Mouse (Mus musculus): ENCODE measurements around the gene Gon7. TPM values are rescaled to one million over a fixed set of nuclear protein-coding genes. Genes with fewer than 3 reads are reported as not detected.

The Gon7 gene
- 48.1 and 54.9 TPM in 2 replicates for polyA plus RNA-seq (2015; fragmentation: Nextera tagmentation; extraction: Ambion mirVana)

GRCm38 (mm10) chr12:102757689-102758402, at the start of gene Gon7, which contains the start of the genes Gm28051 and Ubr7:
Gon7 (minus strand) TSS chr12:102757803.
Gm28051 (minus strand) TSS chr12:102757765.
Ubr7 (plus strand) TSS chr12:102757967.
- Histone ChIP-seq H3K36me3 (ENCODE audit: poor library complexity, severe bottlenecking) (peaks cover 14% of the 10 kb centered on the region), H3K27ac (peak within 1 kb of the TSS; percentile 86), H3K4me2 (peak within 1 kb of the TSS; percentile 92), H3K4me1 (peaks cover 33% of the 10 kb centered on the region), H3K9me3 (replicated peaks) (no peaks in the 10 kb centered on the region), H3K4me3 (peak within 1 kb of the TSS; percentile 89), H3K27me3 (no peaks in the 10 kb centered on the region), H3K9ac (peak within 1 kb of the TSS; percentile 91)
- WGBS, result under 1% methylated on average over 73 of the region's 73 CpGs
- peak; percentile 98 for ATAC-seq

GRCm38 (mm10) chr12:102799528-102799927, 41.9 kb upstream of the Gon7 start:
- Histone ChIP-seq H3K4me1 (no peaks in the 10 kb centered on the region), H3K9me3 (replicated peaks) (no peaks in the 10 kb centered on the region), H3K27me3 (no peaks in the 10 kb centered on the region), H3K27ac (no peak overlapping the region), H3K4me2 (no peak overlapping the region), H3K4me3 (no peak overlapping the region), H3K36me3 (ENCODE audit: poor library complexity, severe bottlenecking) (peaks cover 14% of the 10 kb centered on the region), H3K9ac (no peak overlapping the region)
- ATAC-seq, result no peak
- WGBS, result over 99% methylated on average over 2 of the region's 2 CpGs

- Histone ChIP-seq H3K9me3 (replicated peaks) (no peaks in the 10 kb centered on the region), H3K9ac (no peak overlapping the region), H3K4me3 (no peak overlapping the region), H3K27ac (no peak overlapping the region), H3K4me2 (no peak overlapping the region), H3K4me1 (no peaks in the 10 kb centered on the region), H3K27me3 (no peaks in the 10 kb centered on the region), H3K36me3 (ENCODE audit: poor library complexity, severe bottlenecking) (peaks cover 81% of the 10 kb centered on the region)
- no peak for ATAC-seq
- WGBS, result 89% methylated on average over 7 of the region's 7 CpGs
These were observed 30.3 kb upstream of the Gon7 start for GRCm38 (mm10) chr12:102787927-102788326.

GRCm38 (mm10) chr12:102785593-102785985, 28.0 kb upstream of the Gon7 start:
- H3K4me3 ChIP-seq, result no peak overlapping the region
- WGBS, result 87% methylated on average over 5 of the region's 5 CpGs
- no peak overlapping the region for H3K9ac ChIP-seq
- H3K9me3 ChIP-seq (replicated peaks), result no peaks in the 10 kb centered on the region
- peaks cover 2% of the 10 kb centered on the region; the same call in 1 of the 2 replicates for H3K4me1 ChIP-seq
- H3K27me3 ChIP-seq, result no peaks in the 10 kb centered on the region
- H3K27ac ChIP-seq, result no peak overlapping the region
- no peak overlapping the region for H3K4me2 ChIP-seq
- H3K36me3 ChIP-seq (ENCODE audit: poor library complexity, severe bottlenecking), result peaks cover 70% of the 10 kb centered on the region
- ATAC-seq, result no peak

- H3K9ac ChIP-seq, result no peak overlapping the region
- H3K9me3 ChIP-seq (replicated peaks), result no peaks in the 10 kb centered on the region
- 95% methylated on average over 19 of the region's 19 CpGs for WGBS
- no peak overlapping the region for H3K4me2 ChIP-seq
- no peak overlapping the region for H3K4me3 ChIP-seq
- peaks cover 2% of the 10 kb centered on the region; the same call in 1 of the 2 replicates for H3K4me1 ChIP-seq
- no peak overlapping the region for H3K27ac ChIP-seq
- H3K27me3 ChIP-seq, result no peaks in the 10 kb centered on the region
- peaks cover 65% of the 10 kb centered on the region for H3K36me3 ChIP-seq (ENCODE audit: poor library complexity, severe bottlenecking)
- ATAC-seq, result no peak
These were observed 27.4 kb upstream of the Gon7 start for GRCm38 (mm10) chr12:102784899-102785592.

GRCm38 (mm10) chr12:102782841-102783240, 25.2 kb upstream of the Gon7 start:
- peaks cover 2% of the 10 kb centered on the region; the same call in 1 of the 2 replicates for H3K4me1 ChIP-seq
- no peak overlapping the region for H3K27ac ChIP-seq
- 96% methylated on average over 5 of the region's 5 CpGs for WGBS
- no peak overlapping the region for H3K9ac ChIP-seq
- H3K4me3 ChIP-seq, result no peak overlapping the region
- peaks cover 53% of the 10 kb centered on the region for H3K36me3 ChIP-seq (ENCODE audit: poor library complexity, severe bottlenecking)
- no peak for ATAC-seq
- H3K9me3 ChIP-seq (replicated peaks), result no peaks in the 10 kb centered on the region
- no peaks in the 10 kb centered on the region for H3K27me3 ChIP-seq
- no peak overlapping the region for H3K4me2 ChIP-seq

GRCm38 (mm10) chr12:102779452-102779851, 21.8 kb upstream of the Gon7 start:
- Histone ChIP-seq H3K27ac (no peak overlapping the region), H3K4me1 (peaks cover 2% of the 10 kb centered on the region; the same call in 1 of the 2 replicates), H3K4me3 (no peak overlapping the region), H3K36me3 (ENCODE audit: poor library complexity, severe bottlenecking) (peaks cover 57% of the 10 kb centered on the region), H3K9ac (no peak overlapping the region), H3K9me3 (replicated peaks) (no peaks in the 10 kb centered on the region), H3K27me3 (no peaks in the 10 kb centered on the region), H3K4me2 (no peak overlapping the region)
- ATAC-seq, result no peak
- WGBS, result 55% methylated on average over 3 of the region's 3 CpGs

GRCm38 (mm10) chr12:102778151-102778550, 20.5 kb upstream of the Gon7 start:
- Histone ChIP-seq H3K9me3 (replicated peaks) (no peaks in the 10 kb centered on the region), H3K4me2 (no peak overlapping the region), H3K4me3 (no peak overlapping the region), H3K4me1 (peaks cover 2% of the 10 kb centered on the region; the same call in 1 of the 2 replicates), H3K36me3 (ENCODE audit: poor library complexity, severe bottlenecking) (peaks cover 60% of the 10 kb centered on the region), H3K9ac (no peak overlapping the region), H3K27ac (no peak overlapping the region), H3K27me3 (no peaks in the 10 kb centered on the region)
- WGBS, result 86% methylated on average over 5 of the region's 5 CpGs
- no peak for ATAC-seq

- Histone ChIP-seq H3K4me1 (no peaks in the 10 kb centered on the region), H3K36me3 (ENCODE audit: poor library complexity, severe bottlenecking) (peaks cover 71% of the 10 kb centered on the region), H3K4me2 (no peak overlapping the region), H3K27ac (no peak overlapping the region), H3K27me3 (no peaks in the 10 kb centered on the region), H3K9ac (no peak overlapping the region), H3K9me3 (replicated peaks) (no peaks in the 10 kb centered on the region), H3K4me3 (no peak overlapping the region)
- WGBS, result 93% methylated on average over 14 of the region's 14 CpGs
- no peak for ATAC-seq
These were observed 18.4 kb upstream of the Gon7 start for GRCm38 (mm10) chr12:102776035-102776434.

GRCm38 (mm10) chr12:102772676-102773075, 15.1 kb upstream of the Gon7 start:
- Histone ChIP-seq H3K9me3 (replicated peaks) (no peaks in the 10 kb centered on the region), H3K36me3 (ENCODE audit: poor library complexity, severe bottlenecking) (peaks cover 96% of the 10 kb centered on the region), H3K9ac (no peak overlapping the region), H3K4me1 (no peaks in the 10 kb centered on the region), H3K27ac (no peak overlapping the region), H3K27me3 (no peaks in the 10 kb centered on the region), H3K4me3 (no peak overlapping the region), H3K4me2 (no peak overlapping the region)
- 98% methylated on average over 5 of the region's 5 CpGs for WGBS
- no peak for ATAC-seq

- WGBS, result 97% methylated on average over 8 of the region's 8 CpGs
- no peak for ATAC-seq
These were observed 14.0 kb upstream of the Gon7 start for GRCm38 (mm10) chr12:102771601-102772000.

GRCm38 (mm10) chr12:102769000-102769399, 11.4 kb upstream of the Gon7 start:
- Histone ChIP-seq H3K4me3 (no peak overlapping the region), H3K27me3 (no peaks in the 10 kb centered on the region), H3K36me3 (ENCODE audit: poor library complexity, severe bottlenecking) (peaks cover 89% of the 10 kb centered on the region), H3K4me1 (no peaks in the 10 kb centered on the region), H3K4me2 (no peak overlapping the region), H3K9me3 (replicated peaks) (no peaks in the 10 kb centered on the region), H3K27ac (no peak overlapping the region), H3K9ac (no peak overlapping the region)
- 93% methylated on average over 4 of the region's 4 CpGs for WGBS
- ATAC-seq, result no peak

More at GRCm38 (mm10) chr12:102771601-102772000, 14.0 kb upstream of the Gon7 start:
- H3K9ac ChIP-seq, result no peak overlapping the region
- H3K27ac ChIP-seq, result no peak overlapping the region
- H3K4me3 ChIP-seq, result no peak overlapping the region
- no peaks in the 10 kb centered on the region for H3K27me3 ChIP-seq
- H3K36me3 ChIP-seq (ENCODE audit: poor library complexity, severe bottlenecking), result peaks cover 95% of the 10 kb centered on the region
- H3K4me1 ChIP-seq, result no peaks in the 10 kb centered on the region
- H3K4me2 ChIP-seq, result no peak overlapping the region
- no peaks in the 10 kb centered on the region for H3K9me3 ChIP-seq (replicated peaks)
